Mouse (Mus musculus): ENCODE measurements around the gene Gpn2. TPM values are rescaled to one million over a fixed set of nuclear protein-coding genes. Genes with fewer than 3 reads are reported as not detected.

The Gpn2 gene
- 10 to 100 TPM in 1 of 2 experiments, 1 to 10 TPM in 1; 9.9 to 11.6 TPM for total RNA-seq (2021)
- long read RNA-seq, experiment 1, transcript Gpn2-201 (5 exons, 1,367 nt) = major isoform, 13 of 18 reads
- long read RNA-seq, experiment 1, partial matches to known transcripts = 0 of 18 reads
- long read RNA-seq, experiment 1, other reads (novel, unspliced or antisense) = 2 of 18 reads
- long read RNA-seq, experiment 2, transcript Gpn2-201 (5 exons, 1,367 nt) = major isoform, 10 of 11 reads
- long read RNA-seq, experiment 2, partial matches to known transcripts = 0 of 11 reads
- long read RNA-seq, experiment 2, other reads (novel, unspliced or antisense) = 0 of 11 reads

DNA sequence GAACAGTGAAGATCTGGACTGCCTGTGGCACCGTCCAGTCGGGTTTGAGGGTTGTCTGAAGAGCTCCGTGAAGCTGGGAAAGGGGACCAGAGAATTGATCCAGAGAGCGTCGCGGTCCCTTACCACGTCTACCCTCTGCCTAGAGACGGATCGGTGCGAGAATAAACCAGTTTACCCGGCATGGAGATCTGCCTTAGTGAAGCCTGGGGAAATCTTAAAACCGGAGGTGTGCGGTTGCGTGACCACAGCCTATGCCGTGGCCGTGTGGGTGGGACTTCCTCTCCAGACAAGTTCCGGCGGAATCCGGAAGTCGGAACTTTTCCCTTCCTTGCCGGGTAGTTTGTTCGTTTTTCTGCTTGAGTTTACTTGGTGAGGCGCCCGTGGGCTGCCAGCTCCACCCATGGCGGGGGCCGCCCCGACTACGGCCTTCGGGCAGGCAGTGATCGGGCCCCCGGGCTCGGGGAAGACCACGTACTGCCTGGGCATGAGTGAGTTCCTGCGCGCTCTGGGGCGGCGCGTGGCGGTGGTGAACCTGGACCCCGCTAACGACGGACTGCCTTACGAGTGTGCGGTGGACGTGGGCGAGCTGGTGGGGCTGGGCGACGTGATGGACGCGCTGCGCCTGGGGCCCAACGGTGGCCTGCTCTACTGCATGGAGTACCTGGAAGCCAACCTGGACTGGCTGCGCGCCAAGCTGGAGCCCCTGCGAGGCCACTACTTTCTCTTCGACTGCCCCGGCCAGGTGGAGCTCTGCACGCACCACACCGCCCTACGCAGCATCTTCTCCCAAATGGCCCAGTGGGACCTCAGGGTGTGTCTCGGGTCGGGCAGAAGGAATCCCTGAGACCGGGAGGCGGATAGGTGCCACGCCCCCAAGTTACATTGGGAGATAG lies at the start of gene Gpn2:
TSS of gene Gpn2 (plus strand) at position 304 of the 893 bp plus-strand sequence.
- DNase-seq (ENCODE audit: low spot score in 2 of 2) = peak; percentile 87 to 89

GRCm38 (mm10) chr4:133536081-133536480 lies 48.1 kb upstream of the Gpn2 start:
- no peak for DNase-seq (ENCODE audit: low spot score in 2 of 2)

DNA sequence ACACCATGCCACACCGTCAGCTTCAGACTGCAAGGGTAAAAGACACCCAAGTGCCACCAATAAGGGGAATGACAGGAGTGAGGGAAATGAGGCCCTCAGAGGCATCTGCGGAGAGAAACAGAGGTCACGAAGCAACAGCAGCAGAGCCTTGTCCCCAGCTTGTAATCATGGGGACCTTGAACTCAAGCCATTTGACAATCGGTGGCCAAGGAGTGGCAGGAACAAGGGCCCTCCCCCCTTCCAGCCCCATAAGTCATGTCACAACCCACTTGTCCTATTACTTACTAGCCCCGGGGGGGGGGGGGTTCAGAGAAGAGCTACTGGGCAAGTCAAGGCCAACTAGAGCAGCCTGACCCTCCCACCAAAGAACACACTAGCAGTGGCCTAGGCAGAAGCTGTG lies 47.5 kb upstream of the Gpn2 start:
- DNase-seq (ENCODE audit: low spot score in 2 of 2) = no peak

- peak; percentile 94 to 96 for DNase-seq (ENCODE audit: low spot score in 2 of 2)
Observed at GRCm38 (mm10) chr4:133545272-133546231, 38.6 kb upstream of the Gpn2 start, which contains the start of gene Nudc. Nudc (minus strand) TSS chr4:133545996.

DNA sequence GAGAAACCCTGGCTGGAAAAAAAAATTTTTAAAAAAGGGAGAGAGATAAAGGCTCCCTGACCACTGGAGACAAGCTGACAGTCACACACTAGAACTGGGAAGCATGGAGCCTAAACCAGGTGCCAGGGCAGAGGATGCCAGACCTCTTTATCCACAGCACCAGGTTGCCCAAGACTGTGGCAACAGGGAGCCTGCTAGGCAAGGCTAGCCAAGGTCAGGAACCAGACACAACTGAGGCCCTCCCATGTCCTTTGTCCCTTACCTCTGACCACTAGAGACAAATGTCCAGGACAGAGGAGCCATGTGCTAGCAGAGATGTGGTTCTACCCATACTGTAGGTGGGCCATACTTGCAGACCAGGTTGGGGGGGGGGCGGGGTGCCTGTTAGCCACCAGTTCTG lies 32.1 kb upstream of the Gpn2 start:
- no peak for DNase-seq (ENCODE audit: low spot score in 2 of 2)

- no peak for DNase-seq (ENCODE audit: low spot score in 2 of 2)
Observed at GRCm38 (mm10) chr4:133552768-133553447, 31.3 kb upstream of the Gpn2 start, which contains the start of gene Nr0b2. Nr0b2 (plus strand) TSS chr4:133553376.

DNA sequence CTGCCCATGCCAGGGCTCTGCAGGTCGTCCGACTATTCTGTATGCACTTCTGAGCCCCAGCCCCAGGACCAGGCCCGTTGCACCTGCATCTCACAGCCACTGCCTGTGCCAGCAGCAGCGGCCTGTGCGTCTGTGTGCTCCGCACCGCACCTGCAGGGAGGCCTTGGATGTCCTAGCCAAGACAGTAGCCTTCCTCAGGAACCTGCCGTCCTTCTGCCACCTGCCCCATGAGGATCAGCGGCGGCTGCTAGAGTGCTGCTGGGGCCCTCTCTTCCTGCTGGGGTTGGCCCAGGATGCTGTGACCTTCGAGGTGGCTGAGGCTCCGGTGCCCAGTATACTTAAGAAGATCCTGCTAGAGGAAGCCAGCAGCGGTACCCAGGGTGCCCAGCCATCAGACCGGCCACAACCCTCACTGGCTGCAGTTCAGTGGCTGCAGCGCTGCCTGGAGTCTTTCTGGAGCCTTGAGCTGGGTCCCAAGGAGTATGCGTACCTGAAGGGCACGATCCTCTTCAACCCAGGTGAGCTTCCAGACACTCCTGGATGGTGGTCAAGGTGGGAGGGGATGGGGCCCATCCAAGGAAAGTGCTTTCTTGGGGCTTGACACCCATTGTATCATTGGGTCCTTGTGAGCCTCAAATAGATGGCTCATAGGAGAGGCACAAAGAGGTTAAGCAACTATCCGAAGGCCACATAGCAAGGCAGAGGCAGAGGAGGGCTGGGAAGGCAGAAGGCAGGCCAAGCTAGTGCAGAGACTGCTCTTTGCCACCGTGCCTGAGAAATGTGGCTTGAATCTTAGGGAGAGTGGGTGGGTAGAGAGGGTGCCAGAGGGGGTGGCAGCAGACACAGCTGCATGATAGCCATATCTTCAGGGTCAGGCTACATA lies 30.5 kb upstream of the Gpn2 start:
- DNase-seq (ENCODE audit: low spot score in 2 of 2) = no peak

GRCm38 (mm10) chr4:133557041-133557717 lies 27.0 kb upstream of the Gpn2 start:
- DNase-seq (ENCODE audit: low spot score in 2 of 2) = no peak

DNA sequence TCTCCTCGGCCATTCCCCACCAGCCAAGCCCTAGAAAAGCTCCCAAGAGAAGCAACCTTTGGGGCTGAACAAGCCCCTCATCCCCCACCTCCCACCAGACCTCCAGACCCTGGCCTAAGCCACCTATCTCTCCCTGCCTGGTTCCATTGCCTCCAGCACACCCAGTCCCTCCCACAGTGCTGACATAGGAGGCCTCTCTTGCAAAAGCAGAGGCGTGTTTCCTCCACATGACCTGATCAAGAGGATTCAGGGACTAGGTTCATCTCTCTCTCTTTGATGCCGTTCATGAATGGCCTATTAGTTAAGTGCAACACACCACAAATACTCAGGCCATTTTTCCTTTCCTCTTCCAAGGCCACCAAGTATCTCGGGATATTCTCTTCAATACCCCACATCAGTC lies 24.3 kb upstream of the Gpn2 start:
- DNase-seq (ENCODE audit: low spot score in 2 of 2) = no peak

GRCm38 (mm10) chr4:133561622-133562021 lies 22.5 kb upstream of the Gpn2 start:
- DNase-seq (ENCODE audit: low spot score in 2 of 2) = no peak

DNA sequence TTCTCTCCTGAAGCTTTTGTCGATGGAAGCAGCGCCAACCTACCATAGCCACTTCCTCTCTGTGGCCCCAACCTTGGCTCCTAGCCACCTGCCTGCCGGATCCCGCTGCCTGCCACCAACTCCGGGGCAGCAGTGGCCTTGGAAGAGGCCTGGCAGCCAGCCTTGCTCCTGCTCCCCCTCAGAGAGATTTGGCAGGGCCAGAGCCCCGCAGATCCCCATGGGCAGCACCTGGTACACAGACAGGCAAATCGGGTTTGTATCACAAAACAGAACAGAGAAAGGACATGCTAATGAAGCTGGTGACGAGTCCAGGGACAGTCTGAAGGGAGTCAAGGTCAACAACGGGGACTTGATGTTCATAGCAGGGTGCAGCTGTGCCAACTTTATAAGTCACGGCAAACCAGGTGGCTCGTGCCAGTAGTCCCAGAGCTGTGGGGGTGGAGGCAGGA lies 21.0 kb upstream of the Gpn2 start:
- no peak for DNase-seq (ENCODE audit: low spot score in 2 of 2)

DNA sequence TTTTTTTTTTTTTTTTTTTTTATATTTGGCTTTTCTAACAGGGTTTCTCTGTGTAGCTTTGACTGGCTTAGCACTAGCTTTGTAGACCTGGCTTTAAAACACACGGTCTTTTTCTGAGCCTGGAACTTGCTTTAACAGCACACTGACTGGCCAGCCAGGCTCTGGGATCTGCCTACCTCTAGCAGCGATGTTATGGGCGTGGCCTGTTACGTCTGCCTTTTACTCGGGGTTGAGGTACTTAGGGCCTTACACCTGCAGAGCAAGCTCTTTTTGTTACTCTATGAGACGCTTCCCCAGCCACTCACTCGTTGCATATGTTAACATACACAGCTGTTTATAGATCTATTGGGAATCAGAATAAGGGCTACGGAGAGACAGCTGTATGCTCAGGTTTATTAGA lies 16.9 kb upstream of the Gpn2 start:
- DNase-seq (ENCODE audit: low spot score in 2 of 2) = no peak

- DNase-seq (ENCODE audit: low spot score in 2 of 2) = no peak
Observed at GRCm38 (mm10) chr4:133569291-133570065, 14.7 kb upstream of the Gpn2 start.

DNA sequence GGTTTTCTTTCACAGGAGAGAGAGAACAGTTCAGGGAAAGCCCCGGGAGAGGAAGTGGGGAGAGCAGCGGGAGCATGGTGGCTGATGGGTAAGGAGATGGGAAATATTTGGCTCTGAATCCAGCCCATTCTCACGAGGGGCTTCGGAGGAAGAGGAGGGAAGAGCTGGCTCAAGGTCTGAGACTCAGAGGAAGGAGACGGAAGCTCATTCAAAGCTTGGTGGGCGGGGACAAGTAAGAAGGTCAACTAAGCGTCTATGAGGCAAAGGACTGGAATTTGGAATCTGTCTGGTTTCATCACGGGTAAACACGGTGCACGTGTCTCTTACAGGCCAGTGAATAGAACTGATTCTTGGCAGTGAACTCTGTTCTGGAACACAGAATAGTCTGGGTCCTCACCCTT lies 14.1 kb upstream of the Gpn2 start:
- no peak for DNase-seq (ENCODE audit: low spot score in 2 of 2)

- DNase-seq (ENCODE audit: low spot score in 2 of 2) = peak; percentile 90 to 93
Observed at GRCm38 (mm10) chr4:133574070-133574842, 9.9 kb upstream of the Gpn2 start, which contains the start of gene Gpatch3. Gpatch3 (plus strand) TSS chr4:133574745.

DNA sequence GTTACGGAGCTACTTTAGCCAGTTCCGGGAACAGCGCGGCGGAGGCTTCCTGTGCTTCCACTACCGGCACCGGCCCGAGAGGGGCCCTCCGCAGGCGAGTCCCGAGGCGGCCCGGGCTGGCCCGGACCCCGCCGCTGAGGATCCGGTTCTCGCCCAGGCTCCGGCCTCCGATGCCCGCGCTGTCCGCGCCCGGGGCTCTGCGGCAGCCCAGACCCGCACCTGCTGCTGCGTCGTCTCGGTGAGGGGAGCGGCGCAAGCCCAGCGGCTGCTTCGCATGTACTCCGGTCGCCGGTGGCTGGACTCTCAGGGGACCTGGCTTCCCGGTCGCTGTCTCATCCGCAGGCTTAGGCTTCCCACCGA lies 9.3 kb upstream of the Gpn2 start:
- DNase-seq (ENCODE audit: low spot score in 2 of 2) = no peak

GRCm38 (mm10) chr4:133577983-133578382 lies 6.2 kb upstream of the Gpn2 start:
- DNase-seq (ENCODE audit: low spot score in 2 of 2) = no peak
